Mouse (Mus musculus) E14TG2a.4 (cell line): ENCODE data around the gene Akap2.

Experiments used
- CTCF ChIP-seq: conservative IDR thresholded peaks from 2 replicates; pipeline ENCODE4 v1.5.1; 2014; ENCODE audit warnings: low read length
- NANOG ChIP-seq: IDR thresholded peaks from 2 replicates; pipeline ENCODE4 v1.6.1; 2014; ENCODE audit warnings: borderline replicate concordance, low read length, mixed read lengths
- POU5F1 ChIP-seq: IDR thresholded peaks from 2 replicates; pipeline ENCODE4 v1.6.1; 2014; ENCODE audit warnings: low read length, borderline replicate concordance

DNA sequence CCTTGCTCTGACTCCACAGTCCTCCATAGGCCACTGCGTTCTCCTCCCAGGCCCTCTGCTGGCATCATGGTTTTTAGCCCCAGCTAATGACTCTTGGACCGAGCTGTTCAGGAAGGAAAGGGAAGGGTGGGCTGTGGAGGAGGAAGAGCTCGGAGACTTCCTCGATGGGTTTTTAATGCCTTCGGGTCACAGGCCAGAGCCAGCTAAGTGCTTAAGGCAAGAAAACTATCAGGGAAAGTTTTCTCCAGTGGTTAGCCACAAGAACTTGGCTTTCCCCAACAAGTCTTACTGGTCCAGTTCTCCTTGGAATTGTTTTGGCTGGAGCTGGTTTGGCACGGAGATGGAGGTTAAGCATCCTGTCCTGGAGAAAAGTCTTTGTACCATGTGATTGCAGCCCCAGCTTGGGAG, 142.8 kb downstream of the Akap2 start:
- TF ChIP-seq CTCF (no peak), NANOG (no peak), POU5F1 (no peak)
